Mouse (Mus musculus): ENCODE measurements around the gene Gal3st1.

DNA sequence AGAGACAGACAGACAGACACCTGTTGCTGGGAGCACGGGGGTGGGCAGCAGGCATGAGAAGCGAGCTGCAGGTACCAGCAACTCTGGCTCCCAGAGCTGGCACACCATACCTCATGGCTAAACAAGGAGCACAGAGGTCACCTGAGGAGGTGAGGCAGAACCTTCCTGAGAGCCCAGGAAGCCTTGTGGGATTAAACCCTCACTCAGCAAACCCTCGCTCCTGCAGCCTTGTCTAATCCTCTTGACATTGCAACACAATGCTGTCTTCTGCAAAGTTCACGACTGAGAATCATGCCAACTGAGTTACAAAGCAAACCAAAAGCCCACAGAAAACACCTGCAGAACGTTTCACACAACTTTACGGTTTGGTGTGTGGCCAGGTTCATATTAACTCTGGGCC is 65.0 kb downstream of the Gal3st1 start:
- TF ChIP-seq CTCF (IDR thresholded peaks at IDR 0.05; ENCODE audit: low read depth) = no peak
- no peak for TF ChIP-seq EP300 (IDR thresholded peaks at IDR 0.05; ENCODE audit: low read depth)
